Mouse (Mus musculus) kidney, adult 2 months (tissue): ENCODE results near the gene Hes6.

Source experiments
- CTCF ChIP-seq: fragments of 200-500 bp; conservative IDR thresholded peaks from 2 replicates; pipeline ENCODE4 v1.5.1; 2011; ENCODE audit warnings: low read depth, mild to moderate bottlenecking, control low read depth, low read length, moderate library complexity, mixed read lengths; ENCODE audit not compliant: insufficient read depth, insufficient read length
- POLR2A ChIP-seq: fragments of 200-500 bp; IDR thresholded peaks from one replicate; pipeline ENCODE4 v1.6.1; 2011; ENCODE audit warnings: low read depth, low read length, control low read depth

GRCm38 (mm10) chr1:91450851-91451250, 37.0 kb upstream of the Hes6 start:
- TF ChIP-seq CTCF (no peak), POLR2A (no peak)
